Mouse (Mus musculus) neural tube, embryonic 14.5 days (tissue): ENCODE data around the gene Phf21b. TPM values are rescaled to one million over a fixed set of nuclear protein-coding genes. Genes with fewer than 3 reads are reported as not detected.

Experiments
- polyA plus RNA-seq: library from polyadenylated mRNA; unstranded; fragments of >200 nt; fragmentation: Nextera tagmentation; extraction: Ambion mirVana; gene quantifications from 2 replicates; pipeline ENCODE4 v1.2.1, GENCODE M21; 2014

Gene Phf21b
- polyA plus RNA-seq, 1 experiment from 2014 or later, result 12.5 TPM

Other genes with a start within 250 kb of the Phf21b start
- gene Prr5, start 186.4 kb downstream of the Phf21b start, polyA plus RNA-seq, result 23.6 and 27.9 TPM in 2 replicates
- gene Arhgap8, start 136.0 kb downstream of the Phf21b start, polyA plus RNA-seq, result 2.5 and 2.8 TPM in 2 replicates
- gene Gm29666, start 64.0 kb upstream of the Phf21b start, polyA plus RNA-seq, result 0.75 and 0.96 TPM in 2 replicates
- 21.9 and 28.7 TPM in 2 replicates for gene Nup50, start 67.4 kb upstream of the Phf21b start, polyA plus RNA-seq
- 20.9 and 21.8 TPM in 2 replicates for gene 5031439G07Rik, start 132.5 kb upstream of the Phf21b start, polyA plus RNA-seq
- gene Upk3a, start 161.1 kb upstream of the Phf21b start, polyA plus RNA-seq, result 0.58 and 0.88 TPM in 2 replicates
- 27.3 and 30.0 TPM in 2 replicates for gene Fam118a, start 172.9 kb upstream of the Phf21b start, polyA plus RNA-seq